Mouse (Mus musculus): ENCODE data around the gene Prl. TPM values are rescaled to one million over a fixed set of nuclear protein-coding genes. Genes with fewer than 3 reads are reported as not detected.
A peak's percentile ranks its signal among the peaks of the same experiment; 100 is the strongest.

Gene Prl
- polyA plus RNA-seq (2015; fragmentation: Nextera tagmentation; extraction: Ambion mirVana): 0.41 and 0.75 TPM in 2 replicates

- no peak within 1 kb of the TSS for H3K9ac ChIP-seq (ENCODE audit: low read length)
- H3K4me3 ChIP-seq (ENCODE audit: low read length): no peak within 1 kb of the TSS
- ATAC-seq (ENCODE audit: low read depth): no peak
- WGBS: 91% methylated on average over 1 of the region's 1 CpGs
- no peaks in the 10 kb centered on the region for H3K36me3 ChIP-seq (ENCODE audit: control insufficient read depth, insufficient read depth, low read length)
- H3K27ac ChIP-seq (ENCODE audit: low read length): no peak within 1 kb of the TSS
- no peak within 1 kb of the TSS for H3K4me2 ChIP-seq (ENCODE audit: low read depth, low read length)
- no peaks in the 10 kb centered on the region for H3K27me3 ChIP-seq (ENCODE audit: control insufficient read depth, insufficient read depth, low read depth, low read length)
- H3K9me3 ChIP-seq (ENCODE audit: control insufficient read depth, low read length): no peaks in the 10 kb centered on the region
- H3K4me1 ChIP-seq (replicated peaks; ENCODE audit: control insufficient read depth, insufficient read depth, low read length): no peaks in the 10 kb centered on the region
These were observed at the start of gene Prl for GRCm38 (mm10) chr13:27057270-27057669. Prl (plus strand) TSS chr13:27057570.

GRCm38 (mm10) chr13:27026614-27027013, 30.8 kb upstream of the Prl start:
- no peaks in the 10 kb centered on the region for H3K27me3 ChIP-seq (ENCODE audit: control insufficient read depth, insufficient read depth, low read depth, low read length)
- H3K4me2 ChIP-seq (ENCODE audit: low read depth, low read length): no peak overlapping the region
- WGBS: 57% methylated on average over 1 of the region's 1 CpGs
- H3K9me3 ChIP-seq (ENCODE audit: control insufficient read depth, low read length): no peaks in the 10 kb centered on the region
- no peaks in the 10 kb centered on the region for H3K36me3 ChIP-seq (ENCODE audit: control insufficient read depth, insufficient read depth, low read length)
- H3K4me3 ChIP-seq (ENCODE audit: low read length): no peak overlapping the region
- H3K9ac ChIP-seq (ENCODE audit: low read length): no peak overlapping the region
- no peaks in the 10 kb centered on the region for H3K4me1 ChIP-seq (replicated peaks; ENCODE audit: control insufficient read depth, insufficient read depth, low read length)
- ATAC-seq (ENCODE audit: low read depth): no peak
- H3K27ac ChIP-seq (ENCODE audit: low read length): no peak overlapping the region

- Histone ChIP-seq H3K27me3 (ENCODE audit: control insufficient read depth, insufficient read depth, low read depth, low read length) (no peaks in the 10 kb centered on the region), H3K4me3 (ENCODE audit: low read length) (no peak overlapping the region), H3K4me2 (ENCODE audit: low read depth, low read length) (no peak overlapping the region), H3K36me3 (ENCODE audit: control insufficient read depth, insufficient read depth, low read length) (no peaks in the 10 kb centered on the region), H3K9me3 (ENCODE audit: control insufficient read depth, low read length) (no peaks in the 10 kb centered on the region), H3K9ac (ENCODE audit: low read length) (no peak overlapping the region), H3K4me1 (replicated peaks; ENCODE audit: control insufficient read depth, insufficient read depth, low read length) (no peaks in the 10 kb centered on the region), H3K27ac (ENCODE audit: low read length) (peak overlapping the region; percentile 31; the same call in 1 of the 2 replicates)
- WGBS: 80% methylated on average over 1 of the region's 1 CpGs
- ATAC-seq (ENCODE audit: low read depth): no peak
These were observed 30.0 kb upstream of the Prl start for GRCm38 (mm10) chr13:27027376-27027775.

GRCm38 (mm10) chr13:27028501-27029240, 28.7 kb upstream of the Prl start:
- H3K4me3 ChIP-seq (ENCODE audit: low read length): no peak overlapping the region
- no peak overlapping the region for H3K27ac ChIP-seq (ENCODE audit: low read length)
- H3K9me3 ChIP-seq (ENCODE audit: control insufficient read depth, low read length): no peaks in the 10 kb centered on the region
- WGBS: 69% methylated on average over 2 of the region's 2 CpGs
- ATAC-seq (ENCODE audit: low read depth): no peak
- no peaks in the 10 kb centered on the region for H3K27me3 ChIP-seq (ENCODE audit: control insufficient read depth, insufficient read depth, low read depth, low read length)
- H3K9ac ChIP-seq (ENCODE audit: low read length): no peak overlapping the region
- no peak overlapping the region for H3K4me2 ChIP-seq (ENCODE audit: low read depth, low read length)
- H3K36me3 ChIP-seq (ENCODE audit: control insufficient read depth, insufficient read depth, low read length): no peaks in the 10 kb centered on the region
- H3K4me1 ChIP-seq (replicated peaks; ENCODE audit: control insufficient read depth, insufficient read depth, low read length): no peaks in the 10 kb centered on the region

- no peak overlapping the region for H3K4me3 ChIP-seq (ENCODE audit: low read length)
- no peaks in the 10 kb centered on the region for H3K36me3 ChIP-seq (ENCODE audit: control insufficient read depth, insufficient read depth, low read length)
- H3K4me2 ChIP-seq (ENCODE audit: low read depth, low read length): no peak overlapping the region
- 41% methylated on average over 4 of the region's 4 CpGs for WGBS
- H3K9me3 ChIP-seq (ENCODE audit: control insufficient read depth, low read length): no peaks in the 10 kb centered on the region
- H3K4me1 ChIP-seq (replicated peaks; ENCODE audit: control insufficient read depth, insufficient read depth, low read length): no peaks in the 10 kb centered on the region
- H3K27me3 ChIP-seq (ENCODE audit: control insufficient read depth, insufficient read depth, low read depth, low read length): no peaks in the 10 kb centered on the region
- peak; percentile 61; the same call in 1 of the 2 replicates for ATAC-seq (ENCODE audit: low read depth)
- H3K9ac ChIP-seq (ENCODE audit: low read length): no peak overlapping the region
- no peak overlapping the region for H3K27ac ChIP-seq (ENCODE audit: low read length)
These were observed 26.1 kb upstream of the Prl start for GRCm38 (mm10) chr13:27031101-27031852.

GRCm38 (mm10) chr13:27031853-27032240, 25.5 kb upstream of the Prl start:
- 71% methylated on average over 1 of the region's 1 CpGs for WGBS
- Histone ChIP-seq H3K27me3 (ENCODE audit: control insufficient read depth, insufficient read depth, low read depth, low read length) (no peaks in the 10 kb centered on the region), H3K27ac (ENCODE audit: low read length) (no peak overlapping the region), H3K4me2 (ENCODE audit: low read depth, low read length) (no peak overlapping the region), H3K36me3 (ENCODE audit: control insufficient read depth, insufficient read depth, low read length) (no peaks in the 10 kb centered on the region), H3K4me1 (replicated peaks; ENCODE audit: control insufficient read depth, insufficient read depth, low read length) (no peaks in the 10 kb centered on the region), H3K9me3 (ENCODE audit: control insufficient read depth, low read length) (no peaks in the 10 kb centered on the region), H3K9ac (ENCODE audit: low read length) (no peak overlapping the region), H3K4me3 (ENCODE audit: low read length) (no peak overlapping the region)
- ATAC-seq (ENCODE audit: low read depth): no peak

- Histone ChIP-seq H3K27ac (ENCODE audit: low read length) (no peak overlapping the region), H3K4me3 (ENCODE audit: low read length) (no peak overlapping the region), H3K4me1 (replicated peaks; ENCODE audit: control insufficient read depth, insufficient read depth, low read length) (no peaks in the 10 kb centered on the region), H3K9ac (ENCODE audit: low read length) (no peak overlapping the region), H3K4me2 (ENCODE audit: low read depth, low read length) (no peak overlapping the region), H3K36me3 (ENCODE audit: control insufficient read depth, insufficient read depth, low read length) (no peaks in the 10 kb centered on the region), H3K27me3 (ENCODE audit: control insufficient read depth, insufficient read depth, low read depth, low read length) (no peaks in the 10 kb centered on the region), H3K9me3 (ENCODE audit: control insufficient read depth, low read length) (no peaks in the 10 kb centered on the region)
- 55% methylated on average over 2 of the region's 2 CpGs for WGBS
- ATAC-seq (ENCODE audit: low read depth): no peak
These were observed 24.4 kb upstream of the Prl start for GRCm38 (mm10) chr13:27032998-27033397.

GRCm38 (mm10) chr13:27042185-27042584, 15.2 kb upstream of the Prl start:
- no peak overlapping the region for H3K4me3 ChIP-seq (ENCODE audit: low read length)
- H3K36me3 ChIP-seq (ENCODE audit: control insufficient read depth, insufficient read depth, low read length): no peaks in the 10 kb centered on the region
- no peaks in the 10 kb centered on the region for H3K4me1 ChIP-seq (replicated peaks; ENCODE audit: control insufficient read depth, insufficient read depth, low read length)
- H3K9me3 ChIP-seq (ENCODE audit: control insufficient read depth, low read length): no peaks in the 10 kb centered on the region
- H3K27me3 ChIP-seq (ENCODE audit: control insufficient read depth, insufficient read depth, low read depth, low read length): no peaks in the 10 kb centered on the region
- no peak overlapping the region for H3K27ac ChIP-seq (ENCODE audit: low read length)
- 87% methylated on average over 2 of the region's 2 CpGs for WGBS
- no peak overlapping the region for H3K9ac ChIP-seq (ENCODE audit: low read length)
- no peak overlapping the region for H3K4me2 ChIP-seq (ENCODE audit: low read depth, low read length)
- ATAC-seq (ENCODE audit: low read depth): no peak

GRCm38 (mm10) chr13:27043326-27043725, 14.0 kb upstream of the Prl start:
- Histone ChIP-seq H3K9me3 (ENCODE audit: control insufficient read depth, low read length) (no peaks in the 10 kb centered on the region), H3K9ac (ENCODE audit: low read length) (no peak overlapping the region), H3K36me3 (ENCODE audit: control insufficient read depth, insufficient read depth, low read length) (no peaks in the 10 kb centered on the region), H3K27ac (ENCODE audit: low read length) (no peak overlapping the region), H3K4me3 (ENCODE audit: low read length) (no peak overlapping the region), H3K4me1 (replicated peaks; ENCODE audit: control insufficient read depth, insufficient read depth, low read length) (no peaks in the 10 kb centered on the region), H3K4me2 (ENCODE audit: low read depth, low read length) (no peak overlapping the region), H3K27me3 (ENCODE audit: control insufficient read depth, insufficient read depth, low read depth, low read length) (no peaks in the 10 kb centered on the region)
- WGBS: 73% methylated on average over 1 of the region's 1 CpGs
- ATAC-seq (ENCODE audit: low read depth): no peak
